26 mouse cellular contexts compared by ENCODE assay signal in genomic region chr9:37560617-37561016, GRCm38 (mm10). TPM values are rescaled to one million over a fixed set of nuclear protein-coding genes. Genes with fewer than 3 reads are reported as not detected.
"Had no signal": no experiment of that assay in that cellular context is flagged by ENCODE, and none has a peak within 500 bp of the region (broad histone marks: within the 10 kb centered on the region; RNA-seq: fewer than 3 reads in every experiment).

No protein-coding gene starts in this region.

- H3K9me3 ChIP-seq: heart, embryonic 13.5 days; heart, embryonic 15.5 days; hindbrain, embryonic 13.5 days; hindbrain, embryonic 15.5 days; kidney, embryonic 15.5 days; limb, embryonic 10.5 days; limb, embryonic 12.5 days; liver, embryonic 13.5 days had no signal

- H3K36me3 ChIP-seq: heart, embryonic 13.5 days; heart, embryonic 15.5 days; hindbrain, embryonic 13.5 days; hindbrain, embryonic 15.5 days; kidney, embryonic 15.5 days; limb, embryonic 10.5 days; limb, embryonic 12.5 days; liver, embryonic 13.5 days had no signal

- H3K27ac ChIP-seq: heart, embryonic 13.5 days; heart, embryonic 15.5 days; hindbrain, embryonic 13.5 days; hindbrain, embryonic 15.5 days; hindbrain, postnatal 0 days; kidney, embryonic 15.5 days; kidney, postnatal 0 days; limb, embryonic 10.5 days; limb, embryonic 12.5 days; liver, embryonic 13.5 days had no signal

- H3K9ac ChIP-seq: heart, embryonic 13.5 days; heart, embryonic 15.5 days; hindbrain, embryonic 13.5 days; hindbrain, embryonic 15.5 days; kidney, embryonic 15.5 days; limb, embryonic 12.5 days; liver, embryonic 13.5 days had no signal

- H3K4me1 ChIP-seq: heart, embryonic 15.5 days; hindbrain, embryonic 13.5 days; hindbrain, embryonic 15.5 days had no signal

- ATAC-seq: hindbrain, postnatal 0 days; intestine, embryonic 16.5 days had no signal

- H3K4me2 ChIP-seq: heart, embryonic 11.5 days; heart, embryonic 13.5 days; heart, embryonic 15.5 days; hindbrain, embryonic 13.5 days; hindbrain, embryonic 15.5 days; kidney, embryonic 15.5 days; limb, embryonic 12.5 days; liver, embryonic 11.5 days; liver, embryonic 13.5 days had no signal

- DNase-seq: gastrocnemius, postnatal 14 days; gastrocnemius, postnatal 36 days; heart, adult 18-20 months; heart, postnatal 14 days; heart, postnatal 36 days; kidney, adult 11 months; kidney, adult 2 months; kidney, adult 9 months; kidney, postnatal 14 days; kidney, postnatal 36 days; layer of hippocampus, adult 9-11 months; layer of hippocampus, postnatal 36 days; liver; liver, embryonic 13.5 days had no signal

- H3K27me3 ChIP-seq: heart, embryonic 15.5 days; liver, embryonic 13.5 days had no signal

- H3K4me3 ChIP-seq: heart, embryonic 13.5 days; heart, embryonic 15.5 days; hindbrain, embryonic 13.5 days; hindbrain, embryonic 15.5 days; kidney, embryonic 15.5 days; limb, embryonic 10.5 days; limb, embryonic 12.5 days; liver, embryonic 13.5 days had no signal

RNA-seq across cellular contexts. Expression of gene Spa17, which starts 52.9 kb away (rescaled TPM):
- total RNA-seq: hindbrain, postnatal 0 days had no signal
